Mouse (Mus musculus): ENCODE measurements around the gene Vmn1r65. TPM values are rescaled to one million over a fixed set of nuclear protein-coding genes. Genes with fewer than 3 reads are reported as not detected.
"Not testable (repeated sequence)": the region's sequence is repeated elsewhere in the genome, so short reads cannot be mapped to it uniquely, and the experiment has no call there.

Gene Vmn1r65
- total RNA-seq (2021): not detected

DNA sequence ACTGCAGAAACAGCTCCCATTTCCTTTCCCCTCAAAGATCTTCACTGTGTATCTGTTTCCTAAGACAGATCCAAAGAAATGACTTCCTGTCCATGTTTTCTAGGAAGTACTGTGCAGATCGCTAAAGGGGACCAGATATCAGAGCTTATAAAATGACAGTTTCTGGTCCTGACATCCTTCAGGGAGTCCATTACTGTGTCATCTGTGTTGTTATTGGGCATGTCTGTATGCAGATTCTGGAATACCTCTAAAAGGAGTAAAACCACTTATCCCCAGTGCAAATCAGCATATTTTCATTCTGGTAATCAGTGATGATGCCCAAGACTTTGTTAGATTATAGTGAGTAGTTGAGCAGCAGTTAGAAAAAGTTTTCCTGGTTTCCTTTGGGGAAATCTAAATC lies at the start of gene Vmn1r65:
TSS of gene Vmn1r65 (minus strand) at position 101 of the 400 bp plus-strand sequence.
- DNase-seq: no peak

DNA sequence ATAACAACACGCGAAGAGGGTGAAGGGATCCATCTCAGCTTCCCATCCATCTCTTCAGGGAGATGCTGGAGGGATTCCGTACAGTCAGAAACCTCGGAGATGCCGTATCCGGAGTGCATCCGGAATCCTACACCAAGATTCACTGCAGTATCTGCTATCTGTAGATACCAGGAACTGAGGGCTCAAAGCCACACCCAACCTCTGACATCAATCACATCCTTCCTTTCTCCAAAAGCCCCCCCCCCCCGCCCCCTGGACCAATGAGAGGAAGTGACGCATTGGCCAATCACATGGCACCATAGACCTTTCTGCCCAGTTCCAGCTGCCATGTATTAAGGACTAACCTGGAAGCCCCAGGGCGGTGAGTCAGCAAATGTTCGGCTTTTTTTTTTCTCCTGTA lies 34.1 kb upstream of the Vmn1r65 start, which contains the start of gene Nlrp4c:
TSS of gene Nlrp4c (plus strand) at position 301 of the 400 bp plus-strand sequence.
- no peak for DNase-seq

DNA sequence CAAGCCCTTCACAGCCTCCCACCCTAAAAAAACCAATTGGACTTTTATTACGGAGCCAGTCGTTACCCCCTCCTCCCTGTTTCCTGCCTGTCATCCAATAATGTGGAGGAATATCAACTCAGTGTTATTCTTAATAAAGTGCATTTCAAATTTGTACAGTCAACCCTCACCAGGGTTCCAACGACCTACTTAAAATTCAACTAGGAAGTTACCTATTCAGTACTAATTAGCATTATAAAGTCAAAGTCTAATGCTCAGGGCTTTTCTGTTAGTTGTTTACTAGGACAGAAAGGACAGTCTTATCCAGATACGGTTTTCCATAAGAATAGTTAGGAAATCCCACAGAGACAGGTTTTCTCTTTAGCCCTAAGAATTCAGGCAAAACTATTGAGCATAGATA lies 28.4 kb downstream of the Vmn1r65 start:
- not testable (repeated sequence) for DNase-seq

DNA sequence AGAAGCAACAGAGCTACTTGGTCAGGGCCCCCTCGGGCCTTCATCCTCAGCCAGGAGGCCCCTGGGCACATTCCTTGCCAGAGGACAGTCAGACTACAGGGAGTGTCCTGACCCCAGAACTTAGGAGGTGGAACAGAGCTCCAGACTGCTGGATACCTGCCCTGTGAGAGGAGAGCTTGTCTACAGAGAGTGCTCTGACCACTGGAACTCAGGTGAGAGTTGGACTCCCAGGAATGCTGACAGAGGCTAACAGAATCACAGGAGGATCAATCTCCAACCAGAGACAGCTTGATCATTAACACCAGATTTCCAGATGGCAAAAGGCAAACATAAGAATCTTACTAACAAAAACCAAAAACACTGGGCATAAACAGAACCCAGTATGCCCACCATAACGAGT lies 38.3 kb downstream of the Vmn1r65 start:
- DNase-seq: not testable (repeated sequence)

Other genes starting within 250 kb of the Vmn1r65 start
- not detected for gene Vmn1r63, start 205.6 kb downstream of the Vmn1r65 start, total RNA-seq (2021)
- gene Vmn1r64, start 126.5 kb downstream of the Vmn1r65 start, total RNA-seq (2021): not detected
- gene Nlrp4c, start 34.2 kb upstream of the Vmn1r65 start, total RNA-seq (2021): not detected
- 10 to 100 TPM; 23.5 to 26.5 TPM for gene Zfp787, start 145.0 kb upstream of the Vmn1r65 start, total RNA-seq (2021)
- 10 to 100 TPM; 52.7 to 60.6 TPM for gene Zfp444, start 161.2 kb upstream of the Vmn1r65 start, total RNA-seq (2021)
- not detected for gene Galp, start 186.1 kb upstream of the Vmn1r65 start, total RNA-seq (2021)
- not detected for gene Zscan5b, start 211.3 kb upstream of the Vmn1r65 start, total RNA-seq (2021)
- not detected for gene Epp13, start 241.7 kb upstream of the Vmn1r65 start, total RNA-seq (2021)

All from layer of hippocampus, postnatal 36 days (tissue).